Mouse (Mus musculus) olfactory bulb, adult 2 months (tissue): ENCODE results near the gene Ssr2. TPM values are rescaled to one million over a fixed set of nuclear protein-coding genes. Genes with fewer than 3 reads are reported as not detected.

Experiments used
- H3K27ac ChIP-seq: fragments of 200-500 bp; 2 replicates; pipeline ENCODE4 v1.5.1; 2012; ENCODE audit warnings: low read depth, low read length; ENCODE audit not compliant: insufficient read depth
- H3K4me1 ChIP-seq: fragments of 200-500 bp; 2 replicates; pipeline ENCODE4 v1.6.1; 2012; ENCODE audit warnings: low read length; ENCODE audit not compliant: control insufficient read depth, insufficient read depth
- H3K4me3 ChIP-seq: fragments of 200-500 bp; 2 replicates; pipeline ENCODE4 v1.5.1; 2012; ENCODE audit warnings: mild to moderate bottlenecking, low read depth, low read length, moderate library complexity; ENCODE audit not compliant: insufficient read depth
- CTCF ChIP-seq: fragments of 200-500 bp; IDR thresholded peaks from 2 replicates; pipeline ENCODE4 v1.5.1; 2012; ENCODE audit warnings: low read depth, mild to moderate bottlenecking, low read length, moderate library complexity; ENCODE audit not compliant: insufficient read depth
- POLR2A ChIP-seq: fragments of 200-500 bp; IDR thresholded peaks from 2 replicates; pipeline ENCODE4 v1.6.1; 2012; ENCODE audit warnings: mild to moderate bottlenecking, low read depth, low read length, moderate library complexity; ENCODE audit not compliant: insufficient read depth
- WGBS: fragments of 180-500 bp; shearing (Covaris S2); methylation state at CpG from one replicate; pipeline ENCODE4 v1.1.7; 2018; 5-methylcytosine and 5-hydroxymethylcytosine counted together
- polyA plus RNA-seq: library from polyadenylated mRNA; stranded (reverse); fragments of >200 nt; gene quantifications from 2 replicates; pipeline ENCODE4 v1.2.4, GENCODE M21; 2012; ENCODE audit warnings: low replicate concordance; ENCODE audit not compliant: missing spikeins, insufficient read depth, insufficient read length

Ssr2 gene
- polyA plus RNA-seq, 1 experiment, result not detected

- TF ChIP-seq POLR2A (no peak), CTCF (no peak)
- peaks cover 9% of the 10 kb centered on the region for H3K4me1 ChIP-seq
- no peak overlapping the region for H3K4me3 ChIP-seq
- 95% methylated on average over 8 of the region's 8 CpGs for WGBS
- no peak overlapping the region for H3K27ac ChIP-seq
These were observed 19.1 kb upstream of the Ssr2 start for GRCm38 (mm10) chr3:88556616-88557015.

- Histone ChIP-seq H3K4me3 (no peak overlapping the region), H3K4me1 (peaks cover 8% of the 10 kb centered on the region), H3K27ac (no peak overlapping the region)
- no peak for TF ChIP-seq CTCF
- TF ChIP-seq POLR2A, result no peak
- WGBS, result 91% methylated on average over 9 of the region's 9 CpGs
These were observed 16.1 kb upstream of the Ssr2 start for GRCm38 (mm10) chr3:88559596-88559995.

GRCm38 (mm10) chr3:88561989-88562388, 13.7 kb upstream of the Ssr2 start:
- 55% methylated on average over 4 of the region's 4 CpGs for WGBS
- Histone ChIP-seq H3K27ac (no peak overlapping the region), H3K4me3 (no peak overlapping the region), H3K4me1 (no peaks in the 10 kb centered on the region)
- TF ChIP-seq POLR2A (no peak), CTCF (no peak)

GRCm38 (mm10) chr3:88563442-88563841, 12.2 kb upstream of the Ssr2 start:
- 58% methylated on average over 4 of the region's 4 CpGs for WGBS
- no peak overlapping the region for H3K27ac ChIP-seq
- no peaks in the 10 kb centered on the region for H3K4me1 ChIP-seq
- no peak for TF ChIP-seq POLR2A
- TF ChIP-seq CTCF, result no peak
- no peak overlapping the region for H3K4me3 ChIP-seq

- H3K4me3 ChIP-seq, result no peak overlapping the region
- H3K4me1 ChIP-seq, result no peaks in the 10 kb centered on the region
- TF ChIP-seq POLR2A (no peak), CTCF (no peak)
- WGBS, result 72% methylated on average over 7 of the region's 7 CpGs
- no peak overlapping the region for H3K27ac ChIP-seq
These were observed 11.7 kb upstream of the Ssr2 start for GRCm38 (mm10) chr3:88563966-88564365.

GRCm38 (mm10) chr3:88566116-88566515, 9.6 kb upstream of the Ssr2 start:
- no peak for TF ChIP-seq CTCF
- no peak for TF ChIP-seq POLR2A
- H3K4me3 ChIP-seq, result no peak overlapping the region
- H3K4me1 ChIP-seq, result no peaks in the 10 kb centered on the region
- 93% methylated on average over 3 of the region's 3 CpGs for WGBS
- H3K27ac ChIP-seq, result no peak overlapping the region

GRCm38 (mm10) chr3:88566536-88567061, 9.1 kb upstream of the Ssr2 start:
- Histone ChIP-seq H3K4me1 (no peaks in the 10 kb centered on the region), H3K4me3 (no peak overlapping the region), H3K27ac (no peak overlapping the region)
- TF ChIP-seq CTCF (no peak), POLR2A (no peak)
- WGBS, result 65% methylated on average over 4 of the region's 4 CpGs

GRCm38 (mm10) chr3:88567892-88568291, 7.8 kb upstream of the Ssr2 start:
- no peak for TF ChIP-seq CTCF
- TF ChIP-seq POLR2A, result no peak
- 82% methylated on average over 6 of the region's 6 CpGs for WGBS
- no peak overlapping the region for H3K27ac ChIP-seq
- H3K4me1 ChIP-seq, result no peaks in the 10 kb centered on the region
- no peak overlapping the region for H3K4me3 ChIP-seq

GRCm38 (mm10) chr3:88568615-88569014, 7.1 kb upstream of the Ssr2 start:
- 98% methylated on average over 2 of the region's 2 CpGs for WGBS
- Histone ChIP-seq H3K4me3 (no peak overlapping the region), H3K27ac (no peak overlapping the region), H3K4me1 (no peaks in the 10 kb centered on the region)
- TF ChIP-seq POLR2A, result no peak

GRCm38 (mm10) chr3:88569093-88569492, 6.6 kb upstream of the Ssr2 start:
- Histone ChIP-seq H3K4me3 (no peak overlapping the region), H3K4me1 (no peaks in the 10 kb centered on the region), H3K27ac (no peak overlapping the region)
- WGBS, result 100% methylated on average over 2 of the region's 2 CpGs
- TF ChIP-seq POLR2A (no peak), CTCF (no peak)

- TF ChIP-seq POLR2A (no peak), CTCF (no peak)
- WGBS, result 88% methylated on average over 5 of the region's 5 CpGs
- H3K4me1 ChIP-seq, result no peaks in the 10 kb centered on the region
- H3K27ac ChIP-seq, result no peak overlapping the region
- no peak overlapping the region for H3K4me3 ChIP-seq
These were observed 6.0 kb upstream of the Ssr2 start for GRCm38 (mm10) chr3:88569694-88570093.
